Mouse (Mus musculus) kidney, embryonic 14.5 days (tissue): ENCODE measurements around the gene Meioc. TPM values are rescaled to one million over a fixed set of nuclear protein-coding genes. Genes with fewer than 3 reads are reported as not detected.

Experiments used
- ATAC-seq: fragments of 200-750 bp; cut with Nextera tagmentation; 2 replicates; pipeline ENCODE4 v1.8.0; 2017; ENCODE audit warnings: moderate number of reproducible peaks, mild to moderate bottlenecking, moderate TSS enrichment, moderate library complexity; ENCODE audit not compliant: low FRiP score, low TSS enrichment
- H3K27ac ChIP-seq: fragments of 300-500 bp; sonication (generic); 2 replicates; pipeline ENCODE4 v1.5.1; 2014; ENCODE audit warnings: low read depth, mild to moderate bottlenecking, low read length, moderate library complexity, mixed read lengths
- H3K27me3 ChIP-seq: fragments of 300-500 bp; sonication (generic); 2 replicates; pipeline ENCODE4 v1.6.1; 2014; ENCODE audit warnings: mild to moderate bottlenecking, low read length; ENCODE audit not compliant: control insufficient read depth, insufficient read depth
- H3K36me3 ChIP-seq: fragments of 300-500 bp; sonication (generic); 2 replicates; pipeline ENCODE4 v1.6.1; 2014; ENCODE audit warnings: low read length, mixed read lengths; ENCODE audit not compliant: control insufficient read depth, insufficient read depth
- H3K4me1 ChIP-seq: fragments of 300-500 bp; sonication (generic); 2 replicates; pipeline ENCODE4 v1.6.1; 2014; ENCODE audit warnings: low read length, mixed read lengths; ENCODE audit not compliant: control insufficient read depth, insufficient read depth
- H3K4me2 ChIP-seq: fragments of 300-500 bp; sonication (generic); replicated peaks from 2 replicates; pipeline ENCODE4 v1.6.1; 2014; ENCODE audit warnings: low read depth, mild to moderate bottlenecking, low read length
- H3K4me3 ChIP-seq: fragments of 300-500 bp; sonication (generic); 2 replicates; pipeline ENCODE4 v1.5.1; 2014; ENCODE audit warnings: mild to moderate bottlenecking, low read length
- H3K9ac ChIP-seq: fragments of 300-500 bp; sonication (generic); 2 replicates; pipeline ENCODE4 v1.6.1; 2014; ENCODE audit warnings: low read depth, mild to moderate bottlenecking, low read length, moderate library complexity
- H3K9me3 ChIP-seq: fragments of 300-500 bp; sonication (generic); 2 replicates; pipeline ENCODE4 v1.6.1; 2016; ENCODE audit warnings: low read length; ENCODE audit not compliant: control insufficient read depth
- WGBS: fragments of 180-500 bp; shearing (Covaris S2); extraction: QIAGEN DNeasy Blood & Tissue Kit; methylation state at CpG from one replicate; pipeline ENCODE4 v1.1.7; 2014; 5-methylcytosine and 5-hydroxymethylcytosine counted together
- polyA plus RNA-seq: library from polyadenylated mRNA; unstranded; fragments of >200 nt; fragmentation: Nextera tagmentation; extraction: Ambion mirVana; gene quantifications from 2 replicates; pipeline ENCODE4 v1.2.1, GENCODE M21; 2014

Meioc gene
- polyA plus RNA-seq, 1 experiment from 2014 or later, result 1.4 TPM

GRCm38 (mm10) chr11:102631203-102631602 is 32.3 kb upstream of the Meioc start:
- Histone ChIP-seq H3K36me3 (no peaks in the 10 kb centered on the region), H3K4me1 (peaks cover 22% of the 10 kb centered on the region), H3K9me3 (no peaks in the 10 kb centered on the region), H3K9ac (0 out of 2 replicates have a peak overlapping the region, but pooled peaks have one; percentile 12), H3K4me3 (no peak overlapping the region), H3K27me3 (no peaks in the 10 kb centered on the region), H3K4me2 (peak overlapping the region; percentile 1; the same call in 1 of the 2 replicates), H3K27ac (peak overlapping the region; percentile 67)
- peak; percentile 14; the same call in 1 of the 2 replicates for ATAC-seq
- WGBS, result 19% methylated on average over 5 of the region's 5 CpGs

GRCm38 (mm10) chr11:102632725-102633124 is 30.8 kb upstream of the Meioc start:
- Histone ChIP-seq H3K4me2 (peak overlapping the region; percentile 45), H3K4me3 (peak overlapping the region; percentile 6; the same call in 1 of the 2 replicates), H3K27me3 (no peaks in the 10 kb centered on the region), H3K4me1 (peaks cover 22% of the 10 kb centered on the region), H3K36me3 (no peaks in the 10 kb centered on the region), H3K9me3 (no peaks in the 10 kb centered on the region), H3K27ac (peak overlapping the region; percentile 73), H3K9ac (no peak overlapping the region)
- 7% methylated on average over 12 of the region's 13 CpGs for WGBS
- ATAC-seq, result peak; percentile 67

GRCm38 (mm10) chr11:102633379-102633778 is 30.1 kb upstream of the Meioc start:
- 0 out of 2 replicates have a peak, but pooled peaks have one; percentile 24 for ATAC-seq
- H3K4me2 ChIP-seq, result peak overlapping the region; percentile 45
- peaks cover 22% of the 10 kb centered on the region for H3K4me1 ChIP-seq
- whole genome bisulfite sequencing, result 11% methylated on average over 9 of the region's 9 CpGs
- H3K4me3 ChIP-seq, result peak overlapping the region; percentile 6; the same call in 1 of the 2 replicates
- peak overlapping the region; percentile 73 for H3K27ac ChIP-seq
- H3K9ac ChIP-seq, result 0 out of 2 replicates have a peak overlapping the region, but pooled peaks have one; percentile 1
- no peaks in the 10 kb centered on the region for H3K36me3 ChIP-seq
- H3K27me3 ChIP-seq, result no peaks in the 10 kb centered on the region
- no peaks in the 10 kb centered on the region for H3K9me3 ChIP-seq

- peaks cover 17% of the 10 kb centered on the region for H3K4me1 ChIP-seq
- H3K27me3 ChIP-seq, result no peaks in the 10 kb centered on the region
- H3K9me3 ChIP-seq, result no peaks in the 10 kb centered on the region
- H3K9ac ChIP-seq, result no peak overlapping the region
- WGBS, result 71% methylated on average over 12 of the region's 12 CpGs
- no peak overlapping the region for H3K4me3 ChIP-seq
- H3K4me2 ChIP-seq, result no peak overlapping the region
- no peak for ATAC-seq
- no peak overlapping the region for H3K27ac ChIP-seq
- H3K36me3 ChIP-seq, result no peaks in the 10 kb centered on the region
Observed at GRCm38 (mm10) chr11:102636887-102637286, 26.6 kb upstream of the Meioc start.

- Histone ChIP-seq H3K36me3 (no peaks in the 10 kb centered on the region), H3K4me1 (peaks cover 7% of the 10 kb centered on the region), H3K4me2 (no peak overlapping the region), H3K27ac (no peak overlapping the region), H3K27me3 (no peaks in the 10 kb centered on the region), H3K9me3 (no peaks in the 10 kb centered on the region), H3K4me3 (no peak overlapping the region), H3K9ac (no peak overlapping the region)
- no peak for ATAC-seq
- 46% methylated on average over 10 of the region's 10 CpGs for WGBS
Observed at GRCm38 (mm10) chr11:102643891-102644382, 19.6 kb upstream of the Meioc start.

GRCm38 (mm10) chr11:102646226-102646625 is 17.3 kb upstream of the Meioc start:
- Histone ChIP-seq H3K4me3 (no peak overlapping the region), H3K4me1 (no peaks in the 10 kb centered on the region), H3K36me3 (no peaks in the 10 kb centered on the region), H3K9me3 (no peaks in the 10 kb centered on the region), H3K4me2 (no peak overlapping the region), H3K27me3 (no peaks in the 10 kb centered on the region), H3K9ac (no peak overlapping the region), H3K27ac (no peak overlapping the region)
- WGBS, result 89% methylated on average over 13 of the region's 13 CpGs
- no peak for ATAC-seq

GRCm38 (mm10) chr11:102647885-102648284 is 15.6 kb upstream of the Meioc start:
- H3K27ac ChIP-seq, result no peak overlapping the region
- H3K27me3 ChIP-seq, result no peaks in the 10 kb centered on the region
- H3K9me3 ChIP-seq, result no peaks in the 10 kb centered on the region
- ATAC-seq, result no peak
- H3K4me2 ChIP-seq, result no peak overlapping the region
- no peaks in the 10 kb centered on the region for H3K4me1 ChIP-seq
- H3K36me3 ChIP-seq, result no peaks in the 10 kb centered on the region
- H3K9ac ChIP-seq, result no peak overlapping the region
- WGBS, result 68% methylated on average over 12 of the region's 12 CpGs
- no peak overlapping the region for H3K4me3 ChIP-seq

- ATAC-seq, result peak; percentile 66; the same call in 1 of the 2 replicates
Observed at GRCm38 (mm10) chr11:102651381-102651780, 12.1 kb upstream of the Meioc start.

GRCm38 (mm10) chr11:102652844-102653243 is 10.7 kb upstream of the Meioc start:
- no peak overlapping the region for H3K4me2 ChIP-seq
- H3K36me3 ChIP-seq, result no peaks in the 10 kb centered on the region
- H3K4me1 ChIP-seq, result 0 out of 2 replicates have a peak, but pooled peaks cover 4% of the 10 kb centered on the region
- 79% methylated on average over 3 of the region's 3 CpGs for WGBS
- no peak overlapping the region for H3K27ac ChIP-seq
- no peak overlapping the region for H3K4me3 ChIP-seq
- no peaks in the 10 kb centered on the region for H3K9me3 ChIP-seq
- no peak for ATAC-seq
- no peaks in the 10 kb centered on the region for H3K27me3 ChIP-seq
- no peak overlapping the region for H3K9ac ChIP-seq

More at GRCm38 (mm10) chr11:102651381-102651780, 12.1 kb upstream of the Meioc start:
- no peak overlapping the region for H3K9ac ChIP-seq
- H3K27me3 ChIP-seq, result no peaks in the 10 kb centered on the region
- no peak overlapping the region for H3K4me2 ChIP-seq
- H3K4me3 ChIP-seq, result no peak overlapping the region
- H3K27ac ChIP-seq, result no peak overlapping the region
- H3K4me1 ChIP-seq, result 0 out of 2 replicates have a peak, but pooled peaks cover 4% of the 10 kb centered on the region
- H3K9me3 ChIP-seq, result no peaks in the 10 kb centered on the region
- H3K36me3 ChIP-seq, result no peaks in the 10 kb centered on the region
- 5% methylated on average over 9 of the region's 9 CpGs for WGBS
